Comparison of ENCODE assay signal across 8 mouse cellular contexts in the genomic region with DNA sequence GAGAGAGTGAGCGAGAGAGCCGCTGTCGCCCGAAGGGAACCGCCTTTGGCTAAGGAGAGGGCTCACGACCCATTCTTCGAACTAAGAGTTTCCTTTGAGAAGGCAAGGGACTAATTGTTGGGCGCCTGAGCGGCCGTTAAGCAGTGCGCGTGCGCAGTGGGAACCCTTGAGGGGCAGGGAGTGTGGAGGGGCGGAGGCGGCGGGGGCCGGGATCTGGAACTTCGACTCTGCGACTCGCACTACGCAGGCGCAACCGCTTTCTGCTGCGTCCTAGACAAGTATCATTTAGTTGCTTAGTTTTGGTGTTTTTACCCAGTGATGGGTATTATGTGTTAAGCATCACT. TPM values are rescaled to one million over a fixed set of nuclear protein-coding genes. Genes with fewer than 3 reads are reported as not detected.
A peak's percentile ranks its signal among the peaks of the same experiment; 100 is the strongest.
DNase-seq lines count a peak whose midpoint lies in the region; ATAC-seq lines count a peak whose summit lies in the region.

No protein-coding gene starts in this region.

- intact Hi-C loops in left cerebral cortex, postnatal 36 days (cut with DNase I): loop anchor here (10.0 kb wide), 1 partner anchor 107 kb away; no protein-coding TSS in a partner anchor

- H3K27ac ChIP-seq in intestine, embryonic 16.5 days (ENCODE audit: low read length): peak overlapping the region; percentile 96

- no peaks in the 10 kb centered on the region for H3K9me3 ChIP-seq in intestine, embryonic 16.5 days (ENCODE audit: control insufficient read depth, low read length)

- H3K27me3 ChIP-seq in intestine, embryonic 16.5 days (replicated peaks; ENCODE audit: control insufficient read depth, insufficient read depth, low read length): no peaks in the 10 kb centered on the region

- peak overlapping the region; percentile 44 for H3K4me2 ChIP-seq in intestine, embryonic 16.5 days (ENCODE audit: low read depth, low read length)

- peak; percentile 91 for DNase-seq in 416B (ENCODE audit: low read depth)
- peak; percentile 95 for DNase-seq in adrenal gland, postnatal 14 days
- peak; percentile 89 for DNase-seq in embryo, embryonic 9.5 days (ENCODE audit: extremely low spot score)
- peak; percentile 85 to 92 for DNase-seq in gastrocnemius, postnatal 4 days (ENCODE audit: low spot score in 2 of 2)
- DNase-seq in left cerebral cortex, postnatal 36 days (ENCODE audit: low spot score in 2 of 2): peak; percentile 88 to 89
- DNase-seq in mesoderm, embryonic 11.5 days (ENCODE audit: low read depth, low spot score): peak; percentile 90
- DNase-seq in skeletal muscle tissue, adult 2 months (ENCODE audit: low read depth, low spot score): peak; percentile 85

- peak overlapping the region; percentile 74 for H3K4me3 ChIP-seq in intestine, embryonic 16.5 days (ENCODE audit: low read length)

- WGBS in intestine, embryonic 16.5 days: under 1% methylated on average over 24 of the region's 24 CpGs

- peak; percentile 90 for ATAC-seq in intestine, embryonic 16.5 days

- no peaks in the 10 kb centered on the region for H3K36me3 ChIP-seq in intestine, embryonic 16.5 days (ENCODE audit: control insufficient read depth, insufficient read depth, low read length)

- peaks cover 8% of the 10 kb centered on the region for H3K4me1 ChIP-seq in intestine, embryonic 16.5 days (ENCODE audit: control insufficient read depth, insufficient read depth, low read length)

- H3K9ac ChIP-seq in intestine, embryonic 16.5 days (ENCODE audit: low read depth, low read length): peak overlapping the region; percentile 90

RNA-seq across cellular contexts. Expression of a gene that starts 0.9 kb away (rescaled TPM):
- total RNA-seq in adrenal gland, postnatal 14 days (2021): 94.3 and 122 TPM in 2 replicates
- 10 to 100 TPM; 62.2 to 88.1 TPM for total RNA-seq in gastrocnemius, postnatal 4 days (2021)
- polyA plus RNA-seq in intestine, embryonic 16.5 days (2015; fragmentation: Nextera tagmentation; extraction: Ambion mirVana): 74.4 and 79.3 TPM in 2 replicates
- total RNA-seq in left cerebral cortex, postnatal 36 days (2021): 100 to 1,000 TPM; 123 to 247 TPM

RNA-seq across cellular contexts. Expression of a gene that starts 31.2 kb away (rescaled TPM):
- 22.5 and 22.9 TPM in 2 replicates for total RNA-seq in adrenal gland, postnatal 14 days (2021)
- total RNA-seq in gastrocnemius, postnatal 4 days (2021): 10 to 100 TPM; 11.4 to 12.3 TPM
- 17.3 and 19.1 TPM in 2 replicates for polyA plus RNA-seq in intestine, embryonic 16.5 days (2015; fragmentation: Nextera tagmentation; extraction: Ambion mirVana)
- total RNA-seq in left cerebral cortex, postnatal 36 days (2021): 10 to 100 TPM; 11.3 to 14.0 TPM

Comparison
In these comparisons a context has a peak if more than half of its experiments do, and no peak if none do; other contexts are left out.
1. Peak in every context shown above with its lines: DNase-seq, ATAC-seq, H3K4me3 ChIP-seq and H3K27ac ChIP-seq.